Mouse (Mus musculus) limb, embryonic 15.5 days (tissue): ENCODE measurements around the gene Reg3d. TPM values are rescaled to one million over a fixed set of nuclear protein-coding genes. Genes with fewer than 3 reads are reported as not detected.

Experiments
- polyA plus RNA-seq: library from polyadenylated mRNA; unstranded; fragments of >200 nt; fragmentation: Nextera tagmentation; extraction: Ambion mirVana; gene quantifications from 2 replicates; pipeline ENCODE4 v1.2.1, GENCODE M21; 2015

The Reg3d gene
- polyA plus RNA-seq, 1 experiment from 2014 or later: not detected

Other genes with a start within 250 kb of the Reg3d start
- gene Reg3b, start 8.2 kb downstream of the Reg3d start, polyA plus RNA-seq: not detected in 2 replicates
- not detected in 2 replicates for gene Reg3a, start 1.8 kb upstream of the Reg3d start, polyA plus RNA-seq
- not detected in 2 replicates for gene Reg2, start 16.8 kb upstream of the Reg3d start, polyA plus RNA-seq
- not detected in 2 replicates for gene Reg1, start 43.8 kb upstream of the Reg3d start, polyA plus RNA-seq
- not detected in 2 replicates for gene Reg3g, start 90.0 kb upstream of the Reg3d start, polyA plus RNA-seq